Mouse (Mus musculus) kidney, postnatal 25 days (tissue): Measurements from ENCODE around the gene Il23r.
"Not testable (repeated sequence)": the region's sequence is repeated elsewhere in the genome, so short reads cannot be mapped to it uniquely, and the experiment has no call there.

ENCODE experiments used
- DNase-seq, 2 experiments: peaks; one replicate each; pipeline ENCODE4 v3.0.0; 2021; ENCODE audit warnings: mixed read lengths in 2 of 2

Gene Il23r

GRCm38 (mm10) chr6:67491755-67492154 is at the start of gene Il23r:
Gene Il23r (minus strand): TSS chr6:67491855.
- DNase-seq, result no peak

- peak; percentile 22 to 63 for DNase-seq
Observed at GRCm38 (mm10) chr6:67535777-67536054, 44.1 kb upstream of the Il23r start, which contains the start of gene Tacstd2. Gene Tacstd2 (minus strand): TSS chr6:67535796.

GRCm38 (mm10) chr6:67535005-67535776 is 43.5 kb upstream of the Il23r start:
- DNase-seq, result peak; percentile 25 to 53

- no peak for DNase-seq
Observed at GRCm38 (mm10) chr6:67534191-67535004, 42.7 kb upstream of the Il23r start.

GRCm38 (mm10) chr6:67532665-67533440 is 41.2 kb upstream of the Il23r start:
- peak; percentile 59 to 87 for DNase-seq

GRCm38 (mm10) chr6:67531822-67532162 is 40.1 kb upstream of the Il23r start:
- no peak for DNase-seq

GRCm38 (mm10) chr6:67530992-67531821 is 39.6 kb upstream of the Il23r start:
- peak; percentile 50 to 62 for DNase-seq

GRCm38 (mm10) chr6:67526356-67526755 is 34.7 kb upstream of the Il23r start:
- no peak for DNase-seq

- peak; percentile 43 to 69 for DNase-seq
Observed at GRCm38 (mm10) chr6:67510752-67511151, 19.1 kb upstream of the Il23r start.

GRCm38 (mm10) chr6:67501938-67502337 is 10.3 kb upstream of the Il23r start:
- not testable (repeated sequence) for DNase-seq

GRCm38 (mm10) chr6:67481012-67481411 is 10.6 kb downstream of the Il23r start:
- peak; percentile 27 to 54 for DNase-seq

GRCm38 (mm10) chr6:67471242-67471641 is 20.4 kb downstream of the Il23r start:
- no peak for DNase-seq

- no peak for DNase-seq
Observed at GRCm38 (mm10) chr6:67459424-67459823, 32.2 kb downstream of the Il23r start.

- DNase-seq, result peak in 1 of 2 experiments; percentile 63
Observed at GRCm38 (mm10) chr6:67451330-67451729, 40.3 kb downstream of the Il23r start.

GRCm38 (mm10) chr6:67445866-67446265 is 45.8 kb downstream of the Il23r start:
- no peak for DNase-seq

- no peak for DNase-seq
Observed at GRCm38 (mm10) chr6:67443124-67443523, 48.5 kb downstream of the Il23r start.

- no peak for DNase-seq
Observed at GRCm38 (mm10) chr6:67437814-67438385, 53.8 kb downstream of the Il23r start.

- DNase-seq, result no peak
Observed at GRCm38 (mm10) chr6:67437028-67437427, 54.6 kb downstream of the Il23r start.

GRCm38 (mm10) chr6:67436295-67436694 is 55.4 kb downstream of the Il23r start:
- DNase-seq, result no peak

- no peak for DNase-seq
Observed at GRCm38 (mm10) chr6:67435711-67436110, 55.9 kb downstream of the Il23r start.

- DNase-seq, result no peak
Observed at GRCm38 (mm10) chr6:67434755-67435452, 56.8 kb downstream of the Il23r start.
